Mouse (Mus musculus): ENCODE data around the gene Ski. TPM values are rescaled to one million over a fixed set of nuclear protein-coding genes. Genes with fewer than 3 reads are reported as not detected.
A peak's percentile ranks its signal among the peaks of the same experiment; 100 is the strongest.

Ski gene
- polyA plus RNA-seq, 1 experiment from 2014 or later: 11.1 TPM

DNA sequence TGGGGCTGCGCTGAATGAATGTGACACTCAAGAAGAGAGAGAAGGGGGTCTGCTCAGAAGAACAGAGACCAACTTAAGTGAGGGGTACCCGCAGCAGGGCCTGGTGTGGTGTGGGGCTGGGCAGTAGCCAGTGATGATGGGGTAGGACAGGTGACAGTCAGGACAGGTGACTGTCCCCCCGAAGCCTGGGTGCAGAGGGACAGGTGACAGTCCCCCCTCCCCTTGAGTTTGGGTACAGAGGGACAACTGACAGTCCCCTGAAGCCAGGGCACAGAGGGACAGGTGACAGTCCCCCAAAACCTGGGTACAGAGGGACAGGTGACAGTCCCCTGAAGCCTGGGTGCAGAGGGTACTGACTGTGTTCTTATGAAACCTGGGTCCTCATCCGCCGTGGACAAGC, 96.2 kb downstream of the Ski start:
- Histone ChIP-seq H3K9me3 (ENCODE audit: control insufficient read depth, low read length) (no peaks in the 10 kb centered on the region), H3K4me1 (ENCODE audit: control insufficient read depth, insufficient read depth, low read depth, low read length) (peaks cover 30% of the 10 kb centered on the region), H3K27ac (ENCODE audit: low read depth, low read length) (no peak overlapping the region), H3K36me3 (ENCODE audit: control insufficient read depth, insufficient read depth, low read length) (no peaks in the 10 kb centered on the region), H3K4me3 (ENCODE audit: low read length) (no peak overlapping the region), H3K27me3 (replicated peaks; ENCODE audit: control insufficient read depth, insufficient read depth, low read length) (no peaks in the 10 kb centered on the region), H3K9ac (ENCODE audit: low read depth, low read length) (no peak overlapping the region), H3K4me2 (ENCODE audit: low read length) (no peak overlapping the region)
- no peak for ATAC-seq
- WGBS: 93% methylated on average over 5 of the region's 5 CpGs

DNA sequence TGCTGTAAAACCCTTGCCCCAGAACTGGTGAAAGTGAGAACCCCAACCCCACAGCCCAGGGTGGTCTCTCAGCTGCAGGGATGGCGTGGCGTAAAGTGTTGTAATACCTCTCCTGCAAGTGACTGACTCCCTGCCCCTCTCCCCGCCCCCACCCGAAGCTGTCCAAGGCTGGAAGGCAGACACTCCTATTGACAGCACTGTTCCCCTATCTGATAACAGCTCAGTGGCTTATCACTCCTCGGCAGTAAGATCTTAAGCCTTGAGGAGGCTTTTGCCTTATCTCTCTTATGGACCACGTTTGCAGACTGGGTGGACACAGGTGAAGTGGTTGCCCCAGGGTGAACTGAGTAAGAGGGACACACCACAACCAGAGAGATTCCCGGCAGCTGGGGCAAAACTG, 97.1 kb downstream of the Ski start:
- Histone ChIP-seq H3K4me1 (ENCODE audit: control insufficient read depth, insufficient read depth, low read depth, low read length) (peaks cover 27% of the 10 kb centered on the region), H3K27ac (ENCODE audit: low read depth, low read length) (no peak overlapping the region), H3K4me2 (ENCODE audit: low read length) (no peak overlapping the region), H3K27me3 (replicated peaks; ENCODE audit: control insufficient read depth, insufficient read depth, low read length) (no peaks in the 10 kb centered on the region), H3K36me3 (ENCODE audit: control insufficient read depth, insufficient read depth, low read length) (no peaks in the 10 kb centered on the region), H3K9me3 (ENCODE audit: control insufficient read depth, low read length) (no peaks in the 10 kb centered on the region), H3K4me3 (ENCODE audit: low read length) (no peak overlapping the region), H3K9ac (ENCODE audit: low read depth, low read length) (no peak overlapping the region)
- 73% methylated on average over 7 of the region's 7 CpGs for WGBS
- no peak for ATAC-seq

- Histone ChIP-seq H3K4me3 (ENCODE audit: low read length) (no peak overlapping the region), H3K4me2 (ENCODE audit: low read length) (no peak overlapping the region), H3K27ac (ENCODE audit: low read depth, low read length) (no peak overlapping the region), H3K36me3 (ENCODE audit: control insufficient read depth, insufficient read depth, low read length) (no peaks in the 10 kb centered on the region), H3K9me3 (ENCODE audit: control insufficient read depth, low read length) (no peaks in the 10 kb centered on the region), H3K4me1 (ENCODE audit: control insufficient read depth, insufficient read depth, low read depth, low read length) (peaks cover 16% of the 10 kb centered on the region), H3K9ac (ENCODE audit: low read depth, low read length) (peak overlapping the region; percentile 1; the same call in 1 of the 2 replicates), H3K27me3 (replicated peaks; ENCODE audit: control insufficient read depth, insufficient read depth, low read length) (no peaks in the 10 kb centered on the region)
- WGBS: 78% methylated on average over 9 of the region's 9 CpGs
- no peak for ATAC-seq
These were observed 98.4 kb downstream of the Ski start for GRCm38 (mm10) chr4:155123868-155124534.

DNA sequence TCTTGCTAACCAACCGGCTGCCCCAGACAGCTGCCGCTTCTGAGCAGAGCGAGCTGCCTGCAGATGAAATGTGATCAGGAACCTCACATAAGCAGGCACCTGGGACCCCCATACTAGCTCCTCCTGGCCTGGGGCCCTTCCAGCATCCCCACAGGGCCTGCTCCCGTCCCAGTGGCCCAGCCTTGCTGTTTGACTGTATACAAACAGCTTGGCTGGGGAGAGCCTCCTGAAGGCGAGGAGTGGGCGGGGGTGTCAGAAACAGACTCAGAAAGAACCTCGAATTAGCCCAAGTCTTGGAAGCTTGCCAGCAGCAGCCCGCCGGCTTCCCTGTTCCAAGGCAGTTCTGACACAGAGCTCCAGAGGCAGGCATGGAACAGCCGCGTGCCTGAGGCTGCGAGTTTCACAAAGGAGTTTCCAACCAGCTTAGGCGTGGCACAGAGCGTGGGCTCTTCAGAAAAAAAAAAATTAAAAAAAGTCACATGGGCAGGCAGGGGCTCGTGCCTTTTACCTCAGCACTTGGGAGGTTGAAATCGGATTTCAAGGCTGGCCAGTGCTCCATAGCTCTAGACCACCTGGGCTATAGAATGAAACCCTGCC, 99.8 kb downstream of the Ski start:
- no peaks in the 10 kb centered on the region for H3K9me3 ChIP-seq (ENCODE audit: control insufficient read depth, low read length)
- 17% methylated on average over 16 of the region's 16 CpGs for WGBS
- no peak overlapping the region for H3K4me3 ChIP-seq (ENCODE audit: low read length)
- peaks cover 19% of the 10 kb centered on the region for H3K4me1 ChIP-seq (ENCODE audit: control insufficient read depth, insufficient read depth, low read depth, low read length)
- peak overlapping the region; percentile 73 for H3K27ac ChIP-seq (ENCODE audit: low read depth, low read length)
- H3K4me2 ChIP-seq (ENCODE audit: low read length): peak overlapping the region; percentile 26
- H3K27me3 ChIP-seq (replicated peaks; ENCODE audit: control insufficient read depth, insufficient read depth, low read length): no peaks in the 10 kb centered on the region
- peak; percentile 78 for ATAC-seq
- peak overlapping the region; percentile 4; the same call in 1 of the 2 replicates for H3K9ac ChIP-seq (ENCODE audit: low read depth, low read length)
- no peaks in the 10 kb centered on the region for H3K36me3 ChIP-seq (ENCODE audit: control insufficient read depth, insufficient read depth, low read length)

DNA sequence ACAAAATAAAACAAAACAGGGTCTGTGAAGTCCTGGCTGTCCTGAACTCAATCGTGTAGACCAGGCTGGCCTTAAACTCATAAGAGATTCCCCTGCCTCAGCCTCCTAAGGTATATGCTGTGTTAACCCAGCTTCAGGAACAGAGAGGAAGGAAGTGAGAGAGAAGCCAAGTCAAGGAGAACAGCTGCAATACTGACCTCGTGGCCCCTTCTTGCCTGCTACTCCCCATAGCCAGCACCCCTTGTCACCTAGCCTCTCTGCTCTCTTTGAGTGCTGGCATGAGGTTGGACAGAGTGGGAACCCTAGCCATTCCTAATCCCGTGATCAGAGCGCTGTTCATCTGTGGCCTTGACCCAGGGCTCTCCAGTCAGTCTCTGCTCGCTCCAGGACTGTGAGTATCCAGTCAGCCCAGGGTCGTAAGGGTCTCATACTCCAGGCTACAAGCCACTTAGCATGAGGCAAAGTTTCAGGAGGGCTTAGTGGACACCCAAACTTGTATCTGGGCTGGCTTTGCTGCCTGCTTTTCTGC, 100.4 kb downstream of the Ski start:
- H3K9me3 ChIP-seq (ENCODE audit: control insufficient read depth, low read length): no peaks in the 10 kb centered on the region
- H3K4me3 ChIP-seq (ENCODE audit: low read length): no peak overlapping the region
- no peaks in the 10 kb centered on the region for H3K27me3 ChIP-seq (replicated peaks; ENCODE audit: control insufficient read depth, insufficient read depth, low read length)
- no peak overlapping the region for H3K4me2 ChIP-seq (ENCODE audit: low read length)
- H3K9ac ChIP-seq (ENCODE audit: low read depth, low read length): peak overlapping the region; percentile 4; the same call in 1 of the 2 replicates
- ATAC-seq: peak; percentile 19; the same call in 1 of the 2 replicates
- peaks cover 16% of the 10 kb centered on the region for H3K4me1 ChIP-seq (ENCODE audit: control insufficient read depth, insufficient read depth, low read depth, low read length)
- H3K36me3 ChIP-seq (ENCODE audit: control insufficient read depth, insufficient read depth, low read length): no peaks in the 10 kb centered on the region
- H3K27ac ChIP-seq (ENCODE audit: low read depth, low read length): peak overlapping the region; percentile 73
- WGBS: 71% methylated on average over 6 of the region's 6 CpGs

DNA sequence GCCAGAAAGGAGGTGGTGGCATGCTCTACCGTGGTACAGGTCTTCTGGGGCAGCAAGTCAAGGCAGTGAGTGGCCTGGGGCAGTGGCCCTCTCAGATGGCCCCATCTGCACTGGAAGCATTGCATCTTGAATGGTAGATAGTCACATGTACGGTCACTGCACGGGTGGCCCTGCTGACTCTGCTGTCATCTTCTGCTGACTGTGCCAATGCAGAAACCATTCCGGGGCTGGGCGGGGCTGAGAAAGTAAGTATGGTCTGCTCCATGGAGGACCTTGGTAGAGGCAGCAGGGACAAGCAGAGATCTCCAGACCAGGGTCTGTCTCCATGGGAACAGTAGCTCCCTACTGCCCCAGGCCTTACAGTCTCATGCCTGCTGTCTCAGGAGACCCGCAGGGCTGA, 101.2 kb downstream of the Ski start:
- Histone ChIP-seq H3K4me1 (ENCODE audit: control insufficient read depth, insufficient read depth, low read depth, low read length) (peaks cover 13% of the 10 kb centered on the region), H3K27me3 (replicated peaks; ENCODE audit: control insufficient read depth, insufficient read depth, low read length) (no peaks in the 10 kb centered on the region), H3K9ac (ENCODE audit: low read depth, low read length) (no peak overlapping the region), H3K4me2 (ENCODE audit: low read length) (no peak overlapping the region), H3K27ac (ENCODE audit: low read depth, low read length) (no peak overlapping the region), H3K36me3 (ENCODE audit: control insufficient read depth, insufficient read depth, low read length) (no peaks in the 10 kb centered on the region), H3K9me3 (ENCODE audit: control insufficient read depth, low read length) (no peaks in the 10 kb centered on the region), H3K4me3 (ENCODE audit: low read length) (no peak overlapping the region)
- 90% methylated on average over 6 of the region's 6 CpGs for WGBS
- no peak for ATAC-seq

DNA sequence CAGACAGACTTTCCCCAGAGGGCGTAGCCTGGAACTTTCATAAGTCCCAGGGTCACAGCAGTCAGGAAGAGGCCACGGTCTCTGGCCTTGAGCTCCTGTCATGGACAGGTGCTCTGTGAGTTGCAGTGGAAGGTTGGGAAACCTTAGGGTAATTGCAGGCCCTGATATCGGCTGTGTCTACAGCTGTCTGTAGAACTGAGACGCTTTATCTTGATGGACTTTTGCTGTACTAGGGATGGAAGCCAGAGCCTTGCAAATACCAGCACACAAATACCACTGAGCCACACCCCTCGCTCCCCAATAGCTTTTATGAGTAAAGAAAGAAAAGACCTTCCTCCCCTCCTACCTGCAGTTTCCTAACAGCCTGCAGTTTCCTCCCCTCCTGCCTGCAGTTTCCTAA, 101.8 kb downstream of the Ski start:
- H3K4me2 ChIP-seq (ENCODE audit: low read length): no peak overlapping the region
- no peak overlapping the region for H3K27ac ChIP-seq (ENCODE audit: low read depth, low read length)
- H3K4me1 ChIP-seq (ENCODE audit: control insufficient read depth, insufficient read depth, low read depth, low read length): peaks cover 13% of the 10 kb centered on the region
- no peak overlapping the region for H3K4me3 ChIP-seq (ENCODE audit: low read length)
- no peak for ATAC-seq
- H3K27me3 ChIP-seq (replicated peaks; ENCODE audit: control insufficient read depth, insufficient read depth, low read length): no peaks in the 10 kb centered on the region
- no peaks in the 10 kb centered on the region for H3K9me3 ChIP-seq (ENCODE audit: control insufficient read depth, low read length)
- 90% methylated on average over 5 of the region's 5 CpGs for WGBS
- H3K9ac ChIP-seq (ENCODE audit: low read depth, low read length): no peak overlapping the region
- H3K36me3 ChIP-seq (ENCODE audit: control insufficient read depth, insufficient read depth, low read length): no peaks in the 10 kb centered on the region

- peaks cover 13% of the 10 kb centered on the region for H3K4me1 ChIP-seq (ENCODE audit: control insufficient read depth, insufficient read depth, low read depth, low read length)
- H3K4me2 ChIP-seq (ENCODE audit: low read length): no peak overlapping the region
- no peaks in the 10 kb centered on the region for H3K9me3 ChIP-seq (ENCODE audit: control insufficient read depth, low read length)
- H3K27me3 ChIP-seq (replicated peaks; ENCODE audit: control insufficient read depth, insufficient read depth, low read length): no peaks in the 10 kb centered on the region
- no peak for ATAC-seq
- H3K36me3 ChIP-seq (ENCODE audit: control insufficient read depth, insufficient read depth, low read length): no peaks in the 10 kb centered on the region
- 89% methylated on average over 7 of the region's 7 CpGs for WGBS
- H3K9ac ChIP-seq (ENCODE audit: low read depth, low read length): no peak overlapping the region
- no peak overlapping the region for H3K4me3 ChIP-seq (ENCODE audit: low read length)
- H3K27ac ChIP-seq (ENCODE audit: low read depth, low read length): no peak overlapping the region
These were observed 102.4 kb downstream of the Ski start for GRCm38 (mm10) chr4:155120038-155120437.

DNA sequence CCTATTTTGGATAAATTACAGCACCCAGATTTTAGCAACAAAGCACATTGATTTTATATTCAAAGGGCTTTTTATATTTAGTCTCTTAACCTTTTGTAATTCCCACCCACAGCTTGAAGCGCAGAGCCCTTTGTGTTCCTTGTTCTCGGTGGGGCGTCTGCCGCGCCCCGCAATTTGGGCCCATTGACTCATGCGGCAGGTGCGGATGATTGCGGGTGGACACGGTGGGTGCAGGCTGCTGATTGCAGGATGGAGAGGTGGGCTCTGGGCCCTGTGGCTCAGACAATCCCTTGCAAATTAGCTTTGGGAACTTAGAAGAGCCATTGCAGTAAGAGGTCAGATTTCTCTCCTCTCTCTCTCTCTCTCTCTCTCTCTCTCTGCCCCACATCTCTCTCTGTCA, 104.1 kb downstream of the Ski start:
- H3K9me3 ChIP-seq (ENCODE audit: control insufficient read depth, low read length): no peaks in the 10 kb centered on the region
- no peak overlapping the region for H3K27ac ChIP-seq (ENCODE audit: low read depth, low read length)
- no peak for ATAC-seq
- H3K4me1 ChIP-seq (ENCODE audit: control insufficient read depth, insufficient read depth, low read depth, low read length): peaks cover 13% of the 10 kb centered on the region
- 58% methylated on average over 10 of the region's 10 CpGs for WGBS
- H3K4me2 ChIP-seq (ENCODE audit: low read length): no peak overlapping the region
- H3K4me3 ChIP-seq (ENCODE audit: low read length): no peak overlapping the region
- H3K27me3 ChIP-seq (replicated peaks; ENCODE audit: control insufficient read depth, insufficient read depth, low read length): no peaks in the 10 kb centered on the region
- no peaks in the 10 kb centered on the region for H3K36me3 ChIP-seq (ENCODE audit: control insufficient read depth, insufficient read depth, low read length)
- H3K9ac ChIP-seq (ENCODE audit: low read depth, low read length): no peak overlapping the region
